Mouse (Mus musculus) C2C12 (cell line): ENCODE measurements around the gene Ap1b1.

Experiments
- CEBPB ChIP-seq: IDR thresholded peaks from one replicate; pipeline ENCODE4 v1.6.1; 2011; ENCODE audit warnings: low read depth, mild to moderate bottlenecking, control low read depth, moderate library complexity
- CTCF ChIP-seq: IDR thresholded peaks from one replicate; pipeline ENCODE4 v1.5.1; 2011; ENCODE audit not compliant: control insufficient read depth, insufficient read depth, insufficient read length
- FOSL1 ChIP-seq: IDR thresholded peaks from one replicate; pipeline ENCODE4 v1.8.0; 2011; ENCODE audit warnings: mild to moderate bottlenecking, low read length; ENCODE audit not compliant: poor library complexity, insufficient read depth, severe bottlenecking
- MAX ChIP-seq: IDR thresholded peaks from one replicate; pipeline ENCODE4 v1.6.1; 2011; ENCODE audit warnings: mild to moderate bottlenecking, control low read depth
- MYOD1 ChIP-seq: IDR thresholded peaks from one replicate; pipeline ENCODE4 v1.6.1; 2011; ENCODE audit warnings: low read depth; ENCODE audit not compliant: control insufficient read depth, insufficient read length
- MYOG ChIP-seq: IDR thresholded peaks from one replicate; pipeline ENCODE4 v1.6.1; 2011; ENCODE audit not compliant: control insufficient read depth, insufficient read length; ENCODE audit errors: extremely low read depth
- USF1 ChIP-seq: IDR thresholded peaks from one replicate; pipeline ENCODE4 v1.6.1; 2011; ENCODE audit warnings: low read depth, mild to moderate bottlenecking, control low read depth, moderate library complexity

- no peak for TF ChIP-seq CTCF
- no peak for TF ChIP-seq MYOG
- no peak for TF ChIP-seq USF1
- no peak for TF ChIP-seq FOSL1
- TF ChIP-seq MAX, result no peak
- no peak for TF ChIP-seq CEBPB
- no peak for TF ChIP-seq MYOD1
These were observed 68.2 kb downstream of the Ap1b1 start for GRCm38 (mm10) chr11:5054874-5055273.
